Comparison of ENCODE assay signal across 10 mouse cellular contexts in the genomic region with DNA sequence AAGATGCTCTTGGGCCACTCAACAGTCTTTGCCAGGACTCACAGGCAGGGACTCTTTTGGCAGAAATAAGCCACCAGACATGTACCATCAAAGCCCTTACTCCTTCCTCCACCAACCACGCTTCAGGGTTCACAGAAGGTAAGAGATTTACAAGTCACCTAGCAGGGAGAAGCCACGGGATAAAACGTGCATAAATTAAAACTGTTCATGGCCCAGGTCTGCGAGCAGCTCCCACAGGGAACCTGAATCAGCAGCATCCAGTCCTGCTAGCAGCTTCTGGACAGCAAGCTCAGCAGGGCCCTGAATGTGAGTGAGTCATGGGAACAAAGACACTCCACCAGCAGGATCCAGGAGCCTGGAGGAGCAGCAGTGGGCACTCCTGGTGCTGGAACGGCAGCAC. TPM values are rescaled to one million over a fixed set of nuclear protein-coding genes. Genes with fewer than 3 reads are reported as not detected.
DNase-seq lines count a peak whose midpoint lies in the region; ATAC-seq and TF ChIP-seq lines count a peak whose summit lies in the region.
"Had no signal": no experiment of that assay in that cellular context is flagged by ENCODE, and none has a peak within 500 bp of the region (broad histone marks: within the 10 kb centered on the region; RNA-seq: fewer than 3 reads in every experiment).

No protein-coding gene starts in this region.

- no peaks in the 10 kb centered on the region for H3K9me3 ChIP-seq in neural tube, embryonic 12.5 days
- H3K9me3 ChIP-seq in kidney, embryonic 14.5 days (ENCODE audit: control insufficient read depth, low read length): no peaks in the 10 kb centered on the region
- no peaks in the 10 kb centered on the region for H3K9me3 ChIP-seq in stomach, embryonic 16.5 days (replicated peaks; ENCODE audit: control insufficient read depth, low read length)
- no peaks in the 10 kb centered on the region for H3K9me3 ChIP-seq in forebrain, embryonic 15.5 days
- H3K9me3 ChIP-seq: hindbrain, embryonic 15.5 days; lung, embryonic 15.5 days had no signal

- H3K79me2 ChIP-seq in heart, adult 2 months (replicated peaks; ENCODE audit: control insufficient read depth, insufficient read depth, low read length): no peaks in the 10 kb centered on the region

- no peak for TF ChIP-seq CTCF in heart, adult 2 months (IDR thresholded peaks at IDR 0.05)

- TF ChIP-seq EP300 in heart, adult 2 months (IDR thresholded peaks at IDR 0.05; ENCODE audit: insufficient read depth, low read depth, low read length): no peak

- peak overlapping the region; percentile 43 for H3K27ac ChIP-seq in heart, adult 2 months
- no peak overlapping the region for H3K27ac ChIP-seq in neural tube, embryonic 12.5 days
- peak overlapping the region; percentile 4; the same call in 1 of the 2 replicates for H3K27ac ChIP-seq in kidney, embryonic 14.5 days (ENCODE audit: low read depth, low read length)
- H3K27ac ChIP-seq in stomach, embryonic 16.5 days (ENCODE audit: low read length): peak overlapping the region; percentile 25
- H3K27ac ChIP-seq in forebrain, embryonic 15.5 days (replicated peaks): no peak overlapping the region
- H3K27ac ChIP-seq: hindbrain, embryonic 15.5 days had no signal

- no peak for DNase-seq in heart, adult 2 months
- DNase-seq in heart, postnatal 36 days: no peak
- DNase-seq in neural tube, embryonic 10.5 days (ENCODE audit: extremely low spot score, low spot score): no peak
- no peak for DNase-seq in left cerebral cortex, postnatal 10 days (ENCODE audit: extremely low spot score in 1 of 2, low spot score in 2 of 2)

- H3K4me3 ChIP-seq in heart, adult 2 months: no peak overlapping the region
- no peak overlapping the region for H3K4me3 ChIP-seq in neural tube, embryonic 12.5 days
- H3K4me3 ChIP-seq in kidney, embryonic 14.5 days (ENCODE audit: low read length): no peak overlapping the region
- no peak overlapping the region for H3K4me3 ChIP-seq in stomach, embryonic 16.5 days (replicated peaks; ENCODE audit: low read length)
- H3K4me3 ChIP-seq in forebrain, embryonic 15.5 days: no peak overlapping the region
- H3K4me3 ChIP-seq: hindbrain, embryonic 15.5 days; lung, embryonic 15.5 days had no signal

- no peak overlapping the region for H3K4me2 ChIP-seq in neural tube, embryonic 12.5 days (replicated peaks)
- H3K4me2 ChIP-seq in kidney, embryonic 14.5 days (replicated peaks; ENCODE audit: low read depth, low read length): no peak overlapping the region
- H3K4me2 ChIP-seq in stomach, embryonic 16.5 days (ENCODE audit: low read depth, low read length): no peak overlapping the region
- H3K4me2 ChIP-seq in forebrain, embryonic 15.5 days (replicated peaks): no peak overlapping the region
- H3K4me2 ChIP-seq: hindbrain, embryonic 15.5 days; lung, embryonic 15.5 days had no signal

- peaks cover 4% of the 10 kb centered on the region; the same call in 1 of the 2 replicates for H3K36me3 ChIP-seq in heart, adult 2 months (ENCODE audit: control insufficient read depth, insufficient read depth, low read length)
- H3K36me3 ChIP-seq in neural tube, embryonic 12.5 days: no peaks in the 10 kb centered on the region
- no peaks in the 10 kb centered on the region; the same call in 1 of the 2 replicates for H3K36me3 ChIP-seq in kidney, embryonic 14.5 days (ENCODE audit: control insufficient read depth, insufficient read depth, low read length)
- H3K36me3 ChIP-seq in stomach, embryonic 16.5 days (ENCODE audit: control insufficient read depth, insufficient read depth, low read length): no peaks in the 10 kb centered on the region
- no peaks in the 10 kb centered on the region for H3K36me3 ChIP-seq in forebrain, embryonic 15.5 days
- H3K36me3 ChIP-seq: hindbrain, embryonic 15.5 days; lung, embryonic 15.5 days had no signal

- H3K4me1 ChIP-seq in heart, adult 2 months (ENCODE audit: control insufficient read depth, insufficient read depth, low read length): peaks cover 34% of the 10 kb centered on the region
- H3K4me1 ChIP-seq in neural tube, embryonic 12.5 days: peaks cover 20% of the 10 kb centered on the region
- peaks cover 37% of the 10 kb centered on the region for H3K4me1 ChIP-seq in kidney, embryonic 14.5 days (ENCODE audit: control insufficient read depth, insufficient read depth, low read length)
- H3K4me1 ChIP-seq in stomach, embryonic 16.5 days (ENCODE audit: control insufficient read depth, insufficient read depth, low read length): peaks cover 39% of the 10 kb centered on the region
- H3K4me1 ChIP-seq in forebrain, embryonic 15.5 days: peaks cover 5% of the 10 kb centered on the region; the same call in 1 of the 2 replicates

- WGBS in heart, adult 2 months: 70% methylated on average over 5 of the region's 5 CpGs
- WGBS in neural tube, embryonic 12.5 days: 46% methylated on average over 5 of the region's 5 CpGs
- 44% methylated on average over 5 of the region's 5 CpGs for WGBS in kidney, embryonic 14.5 days
- 56% methylated on average over 5 of the region's 5 CpGs for WGBS in stomach, embryonic 16.5 days
- WGBS in forebrain, embryonic 15.5 days: 43% methylated on average over 5 of the region's 5 CpGs

- no peak for TF ChIP-seq POLR2A in heart, adult 2 months (IDR thresholded peaks at IDR 0.05; ENCODE audit: insufficient read depth, low read depth, low read length)

- intact Hi-C loops in heart, adult 2 months (cut with DNase I): no loop called here
- intact Hi-C loops in heart, postnatal 36 days (cut with DNase I): no loop called here
- intact Hi-C loops in left cerebral cortex, postnatal 10 days (cut with DNase I): no loop called here

- no peak overlapping the region for H3K9ac ChIP-seq in heart, adult 2 months (ENCODE audit: low read depth, low read length)
- H3K9ac ChIP-seq in neural tube, embryonic 12.5 days: no peak overlapping the region
- no peak overlapping the region for H3K9ac ChIP-seq in kidney, embryonic 14.5 days (ENCODE audit: low read depth, low read length)
- H3K9ac ChIP-seq in stomach, embryonic 16.5 days (ENCODE audit: low read length): no peak overlapping the region
- no peak overlapping the region for H3K9ac ChIP-seq in forebrain, embryonic 15.5 days (replicated peaks)
- H3K9ac ChIP-seq: hindbrain, embryonic 15.5 days; lung, embryonic 15.5 days had no signal

- H3K27me3 ChIP-seq in heart, adult 2 months (ENCODE audit: control insufficient read depth, insufficient read depth, low read length): no peaks in the 10 kb centered on the region
- no peaks in the 10 kb centered on the region for H3K27me3 ChIP-seq in neural tube, embryonic 12.5 days (replicated peaks)
- H3K27me3 ChIP-seq in kidney, embryonic 14.5 days (ENCODE audit: control insufficient read depth, insufficient read depth, low read length): no peaks in the 10 kb centered on the region
- H3K27me3 ChIP-seq in stomach, embryonic 16.5 days (ENCODE audit: control insufficient read depth, insufficient read depth, low read length): no peaks in the 10 kb centered on the region
- no peaks in the 10 kb centered on the region for H3K27me3 ChIP-seq in forebrain, embryonic 15.5 days
- H3K27me3 ChIP-seq: hindbrain, embryonic 15.5 days; lung, embryonic 15.5 days had no signal

- 0 out of 2 replicates have a peak, but pooled peaks have one; percentile 21 for ATAC-seq in neural tube, embryonic 12.5 days (ENCODE audit: low FRiP score, low read depth)
- no peak for ATAC-seq in kidney, embryonic 14.5 days (ENCODE audit: low FRiP score, low TSS enrichment)
- ATAC-seq in stomach, embryonic 16.5 days (ENCODE audit: insufficient read depth, low FRiP score): no peak
- no peak for ATAC-seq in forebrain, embryonic 15.5 days (replicated peaks)

RNA-seq across cellular contexts. Expression of a gene that starts 7.9 kb away (rescaled TPM):
- total RNA-seq in heart, adult 2 months (2021): 100 to 1,000 TPM in 1 of 2 experiments, 10 to 100 TPM in 1; 84.9 to 104 TPM
- 88.5 and 127 TPM in 2 replicates for polyA plus RNA-seq in heart, adult 2 months (2012; rRNA removed)
- 100 to 1,000 TPM in 1 of 2 experiments, 10 to 100 TPM in 1; 80.9 to 113 TPM for total RNA-seq in heart, postnatal 36 days (2021)
- polyA plus RNA-seq in neural tube, embryonic 12.5 days (2016; fragmentation: Nextera tagmentation; extraction: Ambion mirVana): 57.5 and 58.4 TPM in 2 replicates
- polyA plus RNA-seq in kidney, embryonic 14.5 days (2014; fragmentation: Nextera tagmentation; extraction: Ambion mirVana): 96.6 and 100 TPM in 2 replicates
- 177 and 178 TPM in 2 replicates for polyA plus RNA-seq in stomach, embryonic 16.5 days (2015; fragmentation: Nextera tagmentation; extraction: Ambion mirVana)
- 10 to 100 TPM; 84.7 to 89.1 TPM for total RNA-seq in left cerebral cortex, postnatal 10 days (2021)
- polyA plus RNA-seq in forebrain, embryonic 15.5 days (2015; fragmentation: Nextera tagmentation; extraction: Ambion mirVana): 45.9 and 47.7 TPM in 2 replicates

Comparison
In these comparisons a context has a peak if more than half of its experiments do, and no peak if none do; other contexts are left out.
1. H3K27ac ChIP-seq: peak in heart, adult 2 months (single experiment), kidney, embryonic 14.5 days (single experiment) and stomach, embryonic 16.5 days (single experiment); none in neural tube, embryonic 12.5 days (single experiment) and forebrain, embryonic 15.5 days (single experiment).